Mouse (Mus musculus) erythroblast, embryonic 14.5 days (primary cell): ENCODE data around the gene Patj. TPM values are rescaled to one million over a fixed set of nuclear protein-coding genes. Genes with fewer than 3 reads are reported as not detected.

ENCODE experiments used
- H3K27me3 ChIP-seq: 2 replicates; pipeline ENCODE4 v1.6.1; 2012; ENCODE audit warnings: inconsistent platforms; ENCODE audit not compliant: control insufficient read depth
- H3K36me3 ChIP-seq: 2 replicates; pipeline ENCODE4 v1.6.1; 2012; ENCODE audit warnings: mild to moderate bottlenecking, inconsistent platforms; ENCODE audit not compliant: control insufficient read depth
- H3K4me1 ChIP-seq: 2 replicates; pipeline ENCODE4 v1.6.1; 2012; ENCODE audit warnings: inconsistent platforms; ENCODE audit not compliant: control insufficient read depth
- H3K4me3 ChIP-seq: replicated peaks from 2 replicates; pipeline ENCODE3; 2012; ENCODE audit warnings: moderate library complexity, mild to moderate bottlenecking, inconsistent platforms
- H3K9me3 ChIP-seq: 2 replicates; pipeline ENCODE4 v1.6.1; 2012; ENCODE audit warnings: low read length, inconsistent platforms, mixed read lengths; ENCODE audit not compliant: control insufficient read depth
- GATA1 ChIP-seq: IDR thresholded peaks from 2 replicates; pipeline ENCODE4 v1.6.1; 2012; ENCODE audit warnings: low read length, inconsistent platforms, mixed read lengths
- TAL1 ChIP-seq: IDR thresholded peaks from 3 replicates; pipeline ENCODE4 v1.6.1; 2012; ENCODE audit warnings: low read length, inconsistent platforms, mixed read lengths
- polyA plus RNA-seq: library from polyadenylated mRNA; stranded (reverse); fragments of >175 nt; gene quantifications from 2 replicates; pipeline ENCODE4 v1.2.3, GENCODE M21; 2012

Patj gene
- polyA plus RNA-seq, 1 experiment: not detected

GRCm38 (mm10) chr4:98520492-98520891, 124.9 kb downstream of the Patj start:
- Histone ChIP-seq H3K4me1 (no peaks in the 10 kb centered on the region), H3K9me3 (no peaks in the 10 kb centered on the region), H3K4me3 (no peak overlapping the region), H3K27me3 (no peaks in the 10 kb centered on the region), H3K36me3 (no peaks in the 10 kb centered on the region; the same call in 1 of the 2 replicates)
- TF ChIP-seq TAL1: no peak
- TF ChIP-seq GATA1: no peak

GRCm38 (mm10) chr4:98524525-98524924, 128.9 kb downstream of the Patj start:
- no peaks in the 10 kb centered on the region for H3K4me1 ChIP-seq
- H3K27me3 ChIP-seq: no peaks in the 10 kb centered on the region
- no peaks in the 10 kb centered on the region for H3K9me3 ChIP-seq
- TF ChIP-seq TAL1 (no peak), GATA1 (no peak)
- no peaks in the 10 kb centered on the region; the same call in 1 of the 2 replicates for H3K36me3 ChIP-seq
- H3K4me3 ChIP-seq: no peak overlapping the region

- no peaks in the 10 kb centered on the region for H3K9me3 ChIP-seq
- no peak overlapping the region for H3K4me3 ChIP-seq
- no peaks in the 10 kb centered on the region for H3K27me3 ChIP-seq
- H3K36me3 ChIP-seq: no peaks in the 10 kb centered on the region
- no peaks in the 10 kb centered on the region for H3K4me1 ChIP-seq
- TF ChIP-seq GATA1 (no peak), TAL1 (no peak)
These were observed 139.9 kb downstream of the Patj start for GRCm38 (mm10) chr4:98535446-98535845.

GRCm38 (mm10) chr4:98541591-98541990, 146.0 kb downstream of the Patj start:
- TF ChIP-seq GATA1: no peak
- no peak for TF ChIP-seq TAL1
- no peaks in the 10 kb centered on the region for H3K9me3 ChIP-seq
- H3K27me3 ChIP-seq: no peaks in the 10 kb centered on the region
- no peak overlapping the region for H3K4me3 ChIP-seq
- H3K36me3 ChIP-seq: no peaks in the 10 kb centered on the region
- no peaks in the 10 kb centered on the region for H3K4me1 ChIP-seq

GRCm38 (mm10) chr4:98543001-98543400, 147.4 kb downstream of the Patj start:
- Histone ChIP-seq H3K9me3 (no peaks in the 10 kb centered on the region), H3K27me3 (no peaks in the 10 kb centered on the region), H3K36me3 (no peaks in the 10 kb centered on the region), H3K4me3 (no peak overlapping the region), H3K4me1 (no peaks in the 10 kb centered on the region)
- TF ChIP-seq GATA1 (no peak), TAL1 (no peak)

- Histone ChIP-seq H3K27me3 (no peaks in the 10 kb centered on the region), H3K9me3 (no peaks in the 10 kb centered on the region), H3K4me3 (no peak overlapping the region), H3K4me1 (no peaks in the 10 kb centered on the region), H3K36me3 (no peaks in the 10 kb centered on the region)
- TF ChIP-seq TAL1: no peak
These were observed 149.8 kb downstream of the Patj start for GRCm38 (mm10) chr4:98545376-98545775.

- TF ChIP-seq GATA1: no peak
- H3K9me3 ChIP-seq: no peaks in the 10 kb centered on the region
- H3K4me1 ChIP-seq: no peaks in the 10 kb centered on the region
- no peak overlapping the region for H3K4me3 ChIP-seq
- H3K27me3 ChIP-seq: no peaks in the 10 kb centered on the region
- no peaks in the 10 kb centered on the region for H3K36me3 ChIP-seq
These were observed 151.0 kb downstream of the Patj start for GRCm38 (mm10) chr4:98546456-98547176.

GRCm38 (mm10) chr4:98549491-98549890, 153.9 kb downstream of the Patj start:
- Histone ChIP-seq H3K4me3 (no peak overlapping the region), H3K27me3 (no peaks in the 10 kb centered on the region), H3K36me3 (no peaks in the 10 kb centered on the region), H3K4me1 (no peaks in the 10 kb centered on the region), H3K9me3 (no peaks in the 10 kb centered on the region)
- TF ChIP-seq TAL1 (no peak), GATA1 (no peak)

GRCm38 (mm10) chr4:98550116-98550515, 154.5 kb downstream of the Patj start:
- Histone ChIP-seq H3K4me1 (no peaks in the 10 kb centered on the region), H3K4me3 (no peak overlapping the region), H3K9me3 (no peaks in the 10 kb centered on the region), H3K27me3 (no peaks in the 10 kb centered on the region), H3K36me3 (no peaks in the 10 kb centered on the region)
- TF ChIP-seq TAL1: no peak
- no peak for TF ChIP-seq GATA1

GRCm38 (mm10) chr4:98555666-98556065, 160.1 kb downstream of the Patj start:
- Histone ChIP-seq H3K9me3 (no peaks in the 10 kb centered on the region), H3K27me3 (no peaks in the 10 kb centered on the region), H3K36me3 (no peaks in the 10 kb centered on the region), H3K4me3 (no peak overlapping the region), H3K4me1 (no peaks in the 10 kb centered on the region)
- TF ChIP-seq TAL1: no peak
- no peak for TF ChIP-seq GATA1
